Mouse (Mus musculus): ENCODE results near the gene Vangl2. TPM values are rescaled to one million over a fixed set of nuclear protein-coding genes. Genes with fewer than 3 reads are reported as not detected.

Vangl2 gene
- polyA plus RNA-seq, 1 experiment: 1.6 TPM

- no peak overlapping the region for H3K4me3 ChIP-seq (ENCODE audit: low read depth, low read length)
- TF ChIP-seq CTCF (IDR thresholded peaks at IDR 0.05; ENCODE audit: extremely low read depth, insufficient read length, insufficient replicate concordance, low read depth, low read length) (no peak), POLR2A (IDR thresholded peaks at IDR 0.05; ENCODE audit: low read depth, low read length) (no peak)
- H3K36me3 ChIP-seq (ENCODE audit: control insufficient read depth, insufficient read depth, low read length): no peaks in the 10 kb centered on the region
- H3K27me3 ChIP-seq (ENCODE audit: control insufficient read depth, insufficient read depth, low read length): no peaks in the 10 kb centered on the region
- no peak overlapping the region for H3K27ac ChIP-seq (ENCODE audit: insufficient read depth, low read depth, low read length)
- H3K4me1 ChIP-seq (ENCODE audit: control insufficient read depth, insufficient read depth, insufficient read length, low read length): no peaks in the 10 kb centered on the region; the same call in 1 of the 2 replicates
- 63% methylated on average over 8 of the region's 8 CpGs for WGBS
These were observed 12.2 kb downstream of the Vangl2 start for GRCm38 (mm10) chr1:172016031-172016430.

- no peak overlapping the region for H3K27ac ChIP-seq (ENCODE audit: insufficient read depth, low read depth, low read length)
- no peaks in the 10 kb centered on the region for H3K36me3 ChIP-seq (ENCODE audit: control insufficient read depth, insufficient read depth, low read length)
- no peaks in the 10 kb centered on the region; the same call in 1 of the 2 replicates for H3K4me1 ChIP-seq (ENCODE audit: control insufficient read depth, insufficient read depth, insufficient read length, low read length)
- TF ChIP-seq CTCF (IDR thresholded peaks at IDR 0.05; ENCODE audit: extremely low read depth, insufficient read length, insufficient replicate concordance, low read depth, low read length): no peak
- TF ChIP-seq POLR2A (IDR thresholded peaks at IDR 0.05; ENCODE audit: low read depth, low read length): no peak
- 79% methylated on average over 9 of the region's 9 CpGs for WGBS
- H3K4me3 ChIP-seq (ENCODE audit: low read depth, low read length): no peak overlapping the region
- no peaks in the 10 kb centered on the region for H3K27me3 ChIP-seq (ENCODE audit: control insufficient read depth, insufficient read depth, low read length)
These were observed 12.8 kb downstream of the Vangl2 start for GRCm38 (mm10) chr1:172015312-172015939.

- 88% methylated on average over 9 of the region's 9 CpGs for WGBS
- H3K36me3 ChIP-seq (ENCODE audit: control insufficient read depth, insufficient read depth, low read length): no peaks in the 10 kb centered on the region
- no peaks in the 10 kb centered on the region; the same call in 1 of the 2 replicates for H3K4me1 ChIP-seq (ENCODE audit: control insufficient read depth, insufficient read depth, insufficient read length, low read length)
- no peak overlapping the region for H3K4me3 ChIP-seq (ENCODE audit: low read depth, low read length)
- H3K27me3 ChIP-seq (ENCODE audit: control insufficient read depth, insufficient read depth, low read length): no peaks in the 10 kb centered on the region
- H3K27ac ChIP-seq (ENCODE audit: insufficient read depth, low read depth, low read length): no peak overlapping the region
- TF ChIP-seq POLR2A (IDR thresholded peaks at IDR 0.05; ENCODE audit: low read depth, low read length): no peak
- no peak for TF ChIP-seq CTCF (IDR thresholded peaks at IDR 0.05; ENCODE audit: extremely low read depth, insufficient read length, insufficient replicate concordance, low read depth, low read length)
These were observed 13.5 kb downstream of the Vangl2 start for GRCm38 (mm10) chr1:172014771-172015170.

GRCm38 (mm10) chr1:172012030-172012429 lies 16.2 kb downstream of the Vangl2 start:
- Histone ChIP-seq H3K27me3 (ENCODE audit: control insufficient read depth, insufficient read depth, low read length) (no peaks in the 10 kb centered on the region), H3K4me3 (ENCODE audit: low read depth, low read length) (no peak overlapping the region), H3K36me3 (ENCODE audit: control insufficient read depth, insufficient read depth, low read length) (no peaks in the 10 kb centered on the region), H3K4me1 (ENCODE audit: control insufficient read depth, insufficient read depth, insufficient read length, low read length) (no peaks in the 10 kb centered on the region; the same call in 1 of the 2 replicates), H3K27ac (ENCODE audit: insufficient read depth, low read depth, low read length) (no peak overlapping the region)
- TF ChIP-seq POLR2A (IDR thresholded peaks at IDR 0.05; ENCODE audit: low read depth, low read length) (no peak), CTCF (IDR thresholded peaks at IDR 0.05; ENCODE audit: extremely low read depth, insufficient read length, insufficient replicate concordance, low read depth, low read length) (peak; percentile 73; the same call in 1 of the 2 replicates)
- 24% methylated on average over 5 of the region's 5 CpGs for WGBS

GRCm38 (mm10) chr1:172010042-172010824 lies 18.0 kb downstream of the Vangl2 start:
- Histone ChIP-seq H3K4me3 (ENCODE audit: low read depth, low read length) (no peak overlapping the region), H3K4me1 (ENCODE audit: control insufficient read depth, insufficient read depth, insufficient read length, low read length) (no peaks in the 10 kb centered on the region), H3K27me3 (ENCODE audit: control insufficient read depth, insufficient read depth, low read length) (no peaks in the 10 kb centered on the region), H3K36me3 (ENCODE audit: control insufficient read depth, insufficient read depth, low read length) (no peaks in the 10 kb centered on the region), H3K27ac (ENCODE audit: insufficient read depth, low read depth, low read length) (no peak overlapping the region)
- WGBS: 95% methylated on average over 20 of the region's 20 CpGs
- TF ChIP-seq POLR2A (IDR thresholded peaks at IDR 0.05; ENCODE audit: low read depth, low read length): no peak
- TF ChIP-seq CTCF (IDR thresholded peaks at IDR 0.05; ENCODE audit: extremely low read depth, insufficient read length, insufficient replicate concordance, low read depth, low read length): no peak

- Histone ChIP-seq H3K36me3 (ENCODE audit: control insufficient read depth, insufficient read depth, low read length) (no peaks in the 10 kb centered on the region), H3K4me1 (ENCODE audit: control insufficient read depth, insufficient read depth, insufficient read length, low read length) (no peaks in the 10 kb centered on the region), H3K4me3 (ENCODE audit: low read depth, low read length) (no peak overlapping the region), H3K27me3 (ENCODE audit: control insufficient read depth, insufficient read depth, low read length) (no peaks in the 10 kb centered on the region), H3K27ac (ENCODE audit: insufficient read depth, low read depth, low read length) (no peak overlapping the region)
- no peak for TF ChIP-seq CTCF (IDR thresholded peaks at IDR 0.05; ENCODE audit: extremely low read depth, insufficient read length, insufficient replicate concordance, low read depth, low read length)
- TF ChIP-seq POLR2A (IDR thresholded peaks at IDR 0.05; ENCODE audit: low read depth, low read length): no peak
- WGBS: 96% methylated on average over 21 of the region's 21 CpGs
These were observed 18.8 kb downstream of the Vangl2 start for GRCm38 (mm10) chr1:172009406-172009805.

GRCm38 (mm10) chr1:172008351-172008750 lies 19.9 kb downstream of the Vangl2 start:
- TF ChIP-seq CTCF (IDR thresholded peaks at IDR 0.05; ENCODE audit: extremely low read depth, insufficient read length, insufficient replicate concordance, low read depth, low read length) (no peak), POLR2A (IDR thresholded peaks at IDR 0.05; ENCODE audit: low read depth, low read length) (no peak)
- Histone ChIP-seq H3K27me3 (ENCODE audit: control insufficient read depth, insufficient read depth, low read length) (no peaks in the 10 kb centered on the region), H3K4me3 (ENCODE audit: low read depth, low read length) (no peak overlapping the region), H3K36me3 (ENCODE audit: control insufficient read depth, insufficient read depth, low read length) (no peaks in the 10 kb centered on the region), H3K27ac (ENCODE audit: insufficient read depth, low read depth, low read length) (no peak overlapping the region), H3K4me1 (ENCODE audit: control insufficient read depth, insufficient read depth, insufficient read length, low read length) (no peaks in the 10 kb centered on the region)
- WGBS: 94% methylated on average over 9 of the region's 9 CpGs

Measured in small intestine, adult 2 months (tissue).